Mouse (Mus musculus) gastrocnemius, postnatal 10 days (tissue): ENCODE data around the gene Aurkb. TPM values are rescaled to one million over a fixed set of nuclear protein-coding genes. Genes with fewer than 3 reads are reported as not detected.
A peak's percentile ranks its signal among the peaks of the same experiment; 100 is the strongest.

Experiments
- DNase-seq: peaks from one replicate; pipeline ENCODE4 v3.0.0; 2021; ENCODE audit warnings: mixed read lengths
- total RNA-seq, 2 experiments: library from RNA; stranded (reverse); gene quantifications; 2 replicates each; pipeline ENCODE4 v1.2.3; 2021

Gene Aurkb
- total RNA-seq, 2 experiments from 2014 or later, result 10.2 to 11.6 TPM

DNA sequence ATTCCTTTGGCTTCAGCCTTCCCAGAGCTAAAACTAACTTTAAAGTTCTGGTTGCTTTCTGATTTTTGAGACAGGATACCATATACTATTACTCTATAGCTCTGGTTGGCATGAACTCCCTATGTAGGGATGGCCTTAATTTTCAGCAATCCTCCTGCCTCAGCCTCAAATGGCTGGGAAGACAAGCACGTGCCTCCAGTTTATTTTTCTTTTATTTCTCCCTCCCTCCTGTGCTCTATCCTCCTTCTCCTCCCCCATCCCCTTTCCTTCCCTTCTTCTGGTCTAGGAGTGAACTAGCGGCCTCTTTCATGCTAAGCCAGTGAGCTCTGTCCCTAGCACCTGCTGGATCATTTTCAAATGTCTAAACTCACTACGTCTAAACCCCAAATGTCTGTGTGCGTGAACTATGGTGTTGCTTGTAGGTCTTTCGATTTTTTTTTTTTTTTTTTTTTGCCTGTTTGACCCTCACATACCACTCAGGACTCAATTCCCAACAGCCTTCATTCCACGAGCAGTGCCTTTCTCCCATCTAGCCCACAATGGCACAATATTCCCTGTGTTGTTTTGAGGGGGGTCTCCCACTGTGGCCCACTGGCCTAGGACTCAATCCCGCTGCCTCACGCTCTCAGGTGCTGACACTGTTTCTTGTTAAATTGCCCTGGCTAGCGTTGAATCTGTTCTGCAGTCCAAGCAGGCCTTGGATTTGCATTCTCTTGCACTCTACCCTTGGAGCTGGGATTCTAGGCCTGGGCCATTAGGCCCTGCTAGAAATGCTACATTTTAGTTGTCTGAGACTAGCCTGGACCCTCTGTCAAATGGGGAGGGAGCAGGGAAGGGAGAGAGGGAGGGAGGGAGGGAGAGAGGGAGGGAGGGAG, 19.0 kb downstream of the Aurkb start:
- no peak for DNase-seq

DNA sequence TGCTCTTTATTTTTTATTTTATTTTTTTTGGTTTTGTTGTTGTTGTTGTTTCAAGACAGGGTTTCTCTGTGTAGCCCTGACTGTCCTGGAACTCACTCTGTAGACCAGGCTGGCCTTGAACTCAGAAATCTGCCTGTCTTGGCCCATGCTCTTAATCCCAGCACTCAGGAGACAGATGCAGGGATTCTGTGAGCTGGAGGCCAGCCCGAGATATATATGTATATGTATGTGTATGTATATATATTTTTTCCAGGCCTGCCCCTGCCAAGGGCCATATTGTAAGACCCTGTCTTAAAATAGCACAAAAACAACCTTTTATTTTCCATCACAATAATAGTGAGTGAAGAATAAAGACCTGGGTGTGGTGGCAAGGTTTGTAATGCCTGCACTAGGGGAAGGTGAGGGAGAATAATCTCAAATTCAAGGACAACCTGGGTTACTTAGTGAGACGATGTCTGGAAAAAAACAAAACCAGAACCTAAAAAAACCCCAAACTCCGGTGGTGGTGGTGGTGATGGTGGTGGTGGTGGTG, 20.0 kb downstream of the Aurkb start:
- DNase-seq, result no peak

DNA sequence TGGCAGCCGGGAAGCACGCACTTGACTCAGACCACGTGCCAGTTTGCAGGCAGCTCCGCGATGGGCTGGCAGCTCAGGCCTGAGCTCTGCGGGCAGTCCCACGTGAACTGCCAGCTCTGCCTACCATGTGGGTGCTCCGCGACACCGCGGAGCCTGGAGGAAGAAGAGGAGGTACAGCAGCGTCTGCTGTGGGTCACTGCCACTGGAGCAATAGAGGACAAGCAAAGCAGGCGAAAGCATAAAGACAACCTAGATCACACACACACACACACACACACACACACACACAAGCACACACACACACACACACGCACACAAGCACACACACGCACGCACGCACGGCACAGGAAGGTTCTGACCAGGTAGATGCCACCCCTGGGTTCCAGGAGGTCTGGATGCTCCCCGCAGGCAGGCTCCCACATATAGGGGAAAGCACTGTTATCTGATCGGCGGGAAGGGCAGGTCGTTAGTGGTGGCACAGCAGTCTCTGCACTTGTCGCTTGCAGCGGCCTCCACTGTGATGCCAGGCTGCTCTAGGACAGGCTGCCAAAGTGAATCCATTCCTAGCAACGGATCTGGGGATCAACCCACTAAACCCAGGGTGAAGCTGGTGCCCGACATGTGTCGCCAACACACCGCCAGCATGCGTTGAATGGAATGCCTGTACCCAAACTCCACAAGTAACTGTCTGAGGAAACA, 20.9 kb downstream of the Aurkb start:
- no peak for DNase-seq

DNA sequence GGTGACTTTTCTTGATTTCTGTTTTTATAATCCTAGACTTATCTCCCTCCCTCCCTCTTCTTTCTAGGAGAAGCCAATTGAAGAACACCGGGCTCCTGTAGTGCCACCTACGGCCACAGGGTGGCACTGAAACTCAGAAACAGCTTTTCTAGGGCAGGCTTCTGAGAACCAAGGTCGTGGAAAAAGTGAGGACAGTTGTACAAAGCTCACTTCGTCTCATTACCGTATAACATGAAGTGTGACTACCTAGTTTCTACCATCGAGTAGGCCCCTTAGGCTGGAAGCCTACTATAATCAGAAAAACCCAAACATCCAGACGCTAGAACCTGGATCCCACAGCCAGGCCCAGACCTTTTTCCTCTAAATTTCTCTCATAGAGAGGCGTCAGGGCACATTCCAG, 21.5 kb downstream of the Aurkb start:
- DNase-seq, result peak; percentile 84

DNA sequence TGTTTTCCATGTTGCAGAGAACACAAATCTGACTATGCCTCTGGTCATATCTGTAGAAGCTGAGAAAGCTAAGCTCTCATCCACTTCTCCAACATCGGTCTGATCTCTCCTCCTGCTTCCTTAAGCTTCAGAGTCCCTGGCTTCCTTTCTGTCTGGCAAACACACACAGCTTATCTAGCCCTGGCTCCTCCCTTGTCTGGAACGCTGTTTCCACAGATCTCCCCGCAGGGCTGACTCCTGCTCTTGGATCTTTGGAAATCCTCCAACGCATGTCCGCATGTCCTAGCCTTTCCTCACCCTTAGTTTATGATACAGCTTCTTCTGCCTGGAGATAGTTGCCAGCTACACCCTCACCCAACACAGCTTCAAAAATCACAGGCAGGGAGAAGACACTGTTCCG, 22.2 kb downstream of the Aurkb start:
- DNase-seq, result no peak

DNA sequence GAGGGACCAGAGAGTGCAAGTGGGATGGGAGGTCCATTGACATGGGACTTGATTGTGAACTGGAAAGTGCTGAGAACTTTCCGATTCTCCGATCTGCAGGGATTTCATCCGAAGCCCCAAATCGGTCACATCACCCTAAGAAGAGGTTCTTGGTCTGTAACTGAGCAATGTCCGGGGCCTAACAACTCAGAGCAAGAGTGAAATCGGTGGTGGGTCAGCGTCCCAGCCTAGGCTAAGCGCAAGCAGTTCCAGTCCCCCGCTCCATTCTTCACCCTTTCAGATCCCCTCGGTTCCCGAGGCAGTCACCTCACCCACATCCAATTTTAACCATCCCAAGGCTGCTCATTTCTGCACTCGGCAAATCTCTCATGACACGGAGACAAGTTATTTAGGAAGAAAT, 24.6 kb downstream of the Aurkb start:
- DNase-seq, result no peak

DNA sequence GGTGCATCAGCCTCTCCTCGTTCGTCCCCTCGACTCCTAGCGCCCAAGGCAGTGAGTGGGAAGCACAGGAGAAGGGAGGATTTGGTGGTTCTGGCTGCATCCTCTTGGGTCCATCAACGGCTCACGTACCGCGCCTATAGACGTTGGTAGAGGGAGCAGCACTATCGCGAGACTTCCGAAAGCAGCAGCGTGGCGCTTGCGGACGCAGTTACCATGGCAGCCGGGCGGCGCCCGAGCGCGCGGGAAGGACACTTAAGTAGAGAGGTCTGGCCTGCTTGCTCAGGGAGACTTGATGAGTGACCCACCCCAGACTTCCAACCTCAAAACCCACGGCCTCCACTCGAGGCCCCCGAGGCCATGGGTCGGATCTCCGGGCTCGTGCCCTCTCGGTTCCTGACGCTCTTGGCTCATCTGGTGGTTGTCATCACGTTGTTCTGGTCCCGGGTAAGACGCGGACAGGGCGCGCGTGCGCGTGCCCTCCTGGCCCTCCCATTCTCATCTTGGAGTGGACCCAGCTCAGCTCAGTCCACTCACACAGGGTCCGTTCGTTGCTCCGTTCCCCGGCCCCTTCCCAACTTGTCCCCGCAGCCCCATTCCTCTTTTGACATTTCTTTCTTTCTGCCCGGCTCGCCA, 25.3 kb downstream of the Aurkb start, which contains the start of gene Tmem107:
Gene Tmem107 (plus strand): TSS at position 217 of the 633 bp plus-strand sequence.
- DNase-seq, result peak; percentile 90

DNA sequence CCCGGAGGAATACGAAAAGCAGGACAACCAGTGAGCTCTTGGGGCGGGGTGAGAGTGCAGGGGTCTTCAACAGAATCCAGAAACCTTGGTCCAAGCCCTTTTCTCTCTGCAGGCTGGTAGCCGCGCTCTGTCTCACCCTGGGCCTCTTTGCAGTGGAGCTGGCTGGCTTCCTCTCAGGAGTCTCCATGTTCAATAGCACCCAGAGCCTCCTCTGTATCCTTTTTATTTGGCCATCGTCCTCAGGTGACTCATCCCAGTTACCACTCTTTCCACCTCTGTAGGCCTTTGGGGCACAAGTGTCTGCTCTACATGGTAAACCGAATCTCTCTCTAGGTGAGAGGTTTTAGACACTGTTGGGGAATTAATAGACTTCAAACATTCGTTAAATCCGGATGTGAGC, 25.8 kb downstream of the Aurkb start:
- DNase-seq, result no peak

DNA sequence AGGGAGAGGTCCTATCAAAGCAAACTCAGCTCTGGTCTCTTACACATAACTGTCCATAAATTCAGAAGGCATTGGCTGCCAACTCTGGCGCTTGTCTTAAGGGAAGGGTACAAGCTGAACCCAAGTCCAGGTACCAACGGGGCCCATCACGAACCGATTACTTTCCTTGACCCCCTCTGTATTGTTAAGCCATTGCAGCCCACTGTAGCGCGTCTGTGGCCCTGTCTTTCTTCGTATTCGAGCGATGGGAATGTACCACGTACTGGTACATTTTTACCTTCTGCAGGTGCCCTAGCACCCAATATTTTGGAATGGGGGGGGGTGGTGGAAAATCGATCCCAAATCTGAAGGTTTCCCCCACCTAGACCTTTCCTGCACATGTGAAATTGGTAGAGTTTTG, 26.8 kb downstream of the Aurkb start:
- no peak for DNase-seq

DNA sequence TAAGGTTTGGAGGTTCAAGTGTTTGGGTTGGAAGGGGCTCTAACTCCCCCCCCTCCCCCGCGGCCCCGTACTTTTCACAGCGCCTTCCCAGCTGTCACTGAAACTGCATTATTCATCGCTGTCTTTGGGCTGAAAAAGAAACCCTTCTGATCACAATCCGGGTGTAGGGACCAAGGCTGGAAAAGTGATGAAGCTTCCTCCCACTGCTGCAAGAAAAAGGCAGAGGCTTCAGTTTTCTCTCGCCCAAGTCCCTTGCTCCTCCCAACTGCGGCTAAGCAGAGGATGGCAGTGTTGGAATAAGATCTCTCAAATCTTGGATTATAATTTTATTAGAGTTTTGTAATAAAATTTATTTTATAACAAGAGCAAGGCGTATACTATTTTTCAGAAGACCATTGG, 27.2 kb downstream of the Aurkb start:
- no peak for DNase-seq

DNA sequence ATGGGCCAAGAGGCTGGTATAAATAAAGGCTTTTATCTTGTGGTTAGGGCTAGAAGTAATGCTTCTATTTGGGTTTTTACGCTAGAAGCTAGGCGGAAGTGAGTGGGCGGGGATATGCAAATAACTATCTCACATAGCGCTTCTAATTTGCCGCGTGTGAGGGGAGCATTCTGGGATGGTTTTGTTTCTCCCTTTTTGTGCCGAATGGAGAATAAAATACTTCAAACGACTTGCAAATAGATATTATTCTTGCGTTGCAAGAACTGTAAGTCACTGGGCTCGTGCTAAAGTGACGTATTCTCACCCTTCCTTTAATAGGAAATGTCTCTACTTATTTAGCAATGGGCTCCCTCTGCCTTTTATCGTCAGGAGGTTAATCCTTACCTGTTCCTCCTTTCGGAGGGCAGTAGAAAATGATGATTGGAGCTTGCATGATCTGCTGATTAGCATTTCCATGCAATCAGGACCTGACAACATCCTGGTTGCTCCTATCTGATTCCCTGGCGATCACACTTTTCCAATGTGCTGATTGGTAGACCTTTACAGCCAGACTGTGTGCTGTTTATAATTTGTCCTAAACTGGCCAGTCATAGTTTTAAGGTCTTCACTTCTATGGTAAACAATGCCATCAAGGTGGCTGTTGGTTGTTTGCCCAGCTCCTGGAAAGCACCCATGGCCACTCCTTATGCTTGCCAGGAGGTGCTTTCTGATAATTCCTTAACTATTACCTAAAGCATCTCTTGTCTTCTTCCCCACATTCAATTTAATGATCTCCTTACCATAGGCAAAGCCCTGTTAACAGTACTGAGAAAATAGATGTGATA, 27.8 kb downstream of the Aurkb start:
- DNase-seq, result peak; percentile 64

DNA sequence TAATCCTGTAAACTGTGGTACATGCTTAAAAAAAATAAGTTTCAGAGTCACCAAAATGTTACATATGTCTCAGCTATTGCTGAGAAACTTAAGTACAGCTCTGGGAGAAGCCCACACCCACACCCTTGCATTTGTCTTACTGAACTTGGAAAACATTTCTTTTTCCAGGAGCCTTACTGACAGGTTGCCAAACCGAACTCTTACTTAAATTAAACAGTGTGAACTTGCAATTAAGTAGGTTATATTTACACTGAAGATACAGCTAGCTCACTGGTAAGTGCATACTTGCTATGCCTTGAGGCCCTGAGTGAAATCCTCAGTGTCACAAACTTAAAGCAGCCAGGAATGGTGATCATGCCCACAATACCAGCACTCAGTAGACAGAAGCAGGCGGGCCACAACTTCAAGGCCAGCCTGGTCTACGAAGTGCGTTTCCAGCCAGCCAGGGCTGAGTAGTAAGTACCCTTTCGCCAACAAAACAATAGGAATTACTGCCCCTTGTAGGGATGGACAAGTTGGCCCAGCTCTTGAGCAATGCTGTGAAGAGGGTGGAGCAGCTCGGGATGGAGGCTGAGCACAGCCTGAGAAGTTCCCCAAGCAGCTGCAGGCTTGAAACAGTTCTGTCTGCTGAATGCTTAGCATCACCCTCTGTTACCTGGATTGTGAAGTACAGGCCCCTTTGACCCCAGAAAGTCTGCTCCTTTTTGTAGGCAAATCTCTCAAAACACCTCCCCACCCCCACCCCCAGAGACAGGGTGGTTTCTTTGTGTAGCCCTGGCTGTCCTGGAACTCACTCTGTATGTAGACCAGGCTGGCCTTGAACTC, 28.7 kb downstream of the Aurkb start:
- DNase-seq, result no peak

DNA sequence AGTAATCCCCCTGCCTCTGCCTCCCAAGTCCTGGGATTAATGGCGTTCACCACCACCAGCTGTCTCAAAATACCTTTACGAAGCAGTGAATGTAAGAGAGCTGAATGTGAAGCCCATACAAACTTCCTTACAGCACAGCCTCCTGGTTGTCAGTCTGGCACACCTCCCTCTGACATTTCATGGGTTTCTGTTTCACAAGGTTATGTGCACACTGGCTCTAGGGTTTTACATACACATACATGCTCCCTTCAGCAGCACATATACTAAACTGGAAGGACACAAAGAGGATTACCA, 29.3 kb downstream of the Aurkb start:
- DNase-seq, result no peak

DNA sequence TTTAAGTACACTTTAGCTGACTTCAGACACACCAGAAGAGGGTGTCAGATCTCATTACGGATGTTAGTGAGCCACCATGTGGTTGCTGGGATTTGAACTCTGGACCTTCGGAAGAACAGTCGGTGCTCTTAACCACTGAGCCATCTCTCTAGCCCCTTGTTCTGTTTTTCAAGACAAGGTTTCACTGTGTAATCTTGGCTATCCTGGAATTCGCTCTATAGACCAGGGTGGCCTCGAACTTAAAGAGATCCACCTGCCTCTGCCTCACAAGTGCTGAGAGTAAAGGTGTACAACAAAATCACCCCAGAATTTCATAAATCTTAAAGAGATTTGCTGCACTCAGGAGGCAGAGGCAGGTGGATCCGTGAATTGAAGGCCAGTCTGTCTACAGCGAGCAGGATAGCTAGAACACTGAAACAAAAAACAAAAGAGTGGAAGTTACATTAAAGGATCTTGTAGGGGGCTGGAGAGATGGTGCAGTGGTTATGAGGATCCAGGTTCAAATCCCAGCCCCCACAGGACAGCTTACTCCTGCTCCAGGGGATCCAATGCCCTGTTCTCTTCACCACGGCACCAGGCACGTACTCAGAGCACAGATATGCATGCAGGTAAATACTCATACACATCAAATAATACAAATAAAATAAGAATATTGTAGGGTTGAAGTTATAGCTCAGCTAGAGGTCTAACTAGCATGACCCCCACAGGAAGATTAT, 30.5 kb downstream of the Aurkb start:
- no peak for DNase-seq

DNA sequence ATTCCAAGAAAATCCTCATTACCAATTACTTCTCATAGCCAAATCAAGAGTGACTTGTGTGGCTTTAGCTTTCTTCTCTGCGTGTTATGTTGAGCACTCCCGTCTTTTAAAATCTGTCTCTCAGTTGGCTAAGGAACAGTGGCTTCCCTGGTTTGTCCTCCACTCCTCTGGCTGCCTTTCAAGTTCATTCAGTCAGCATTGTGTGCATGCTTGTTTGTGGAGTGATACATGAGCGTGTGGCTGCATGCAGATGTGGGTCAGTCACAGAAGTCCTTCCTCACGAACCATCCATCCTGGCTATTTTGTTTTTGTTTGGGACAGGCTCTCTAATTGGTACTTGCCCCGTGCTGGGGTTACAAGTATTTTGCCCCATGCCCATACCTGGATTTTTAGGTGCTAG, 31.1 kb downstream of the Aurkb start:
- DNase-seq, result no peak

DNA sequence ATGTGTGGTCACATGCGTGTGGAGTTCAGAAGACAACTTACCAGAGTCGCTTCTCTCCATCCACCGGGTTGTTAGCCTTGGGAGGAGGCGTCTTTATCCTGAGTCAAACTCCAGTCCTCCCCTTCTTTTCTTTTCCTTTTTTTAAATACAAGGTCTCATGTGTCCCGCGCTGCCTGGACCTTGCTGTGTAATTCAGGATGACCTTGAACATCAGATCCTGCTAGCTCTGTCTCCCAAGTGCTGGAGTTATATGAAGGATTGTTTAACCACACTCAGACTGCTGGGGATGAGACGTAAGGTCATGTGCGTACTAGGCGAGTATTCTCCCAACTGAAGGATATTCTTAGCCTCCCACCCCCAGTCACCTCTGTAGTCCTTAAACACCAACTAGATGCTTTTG, 31.9 kb downstream of the Aurkb start:
- DNase-seq, result no peak

DNA sequence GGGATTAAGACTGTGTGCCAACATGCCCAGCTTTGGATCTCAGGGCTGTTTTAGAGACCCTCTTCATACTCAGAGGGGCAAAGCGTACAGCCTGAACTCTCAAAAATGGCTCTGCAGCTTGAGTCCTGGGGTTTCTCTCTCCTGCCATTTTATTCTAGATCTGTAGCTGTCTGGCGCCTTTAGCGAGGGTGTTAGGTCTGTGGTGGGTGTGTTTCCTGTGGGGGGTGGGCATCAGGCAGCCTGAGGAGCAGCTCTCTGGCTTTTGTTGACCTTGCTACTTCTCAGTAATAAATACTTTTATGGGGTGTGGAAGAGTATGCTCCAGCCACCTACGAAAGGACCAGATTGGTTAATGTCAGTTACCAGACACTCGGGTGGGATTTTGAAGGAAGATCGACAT, 32.6 kb downstream of the Aurkb start:
- DNase-seq, result no peak

DNA sequence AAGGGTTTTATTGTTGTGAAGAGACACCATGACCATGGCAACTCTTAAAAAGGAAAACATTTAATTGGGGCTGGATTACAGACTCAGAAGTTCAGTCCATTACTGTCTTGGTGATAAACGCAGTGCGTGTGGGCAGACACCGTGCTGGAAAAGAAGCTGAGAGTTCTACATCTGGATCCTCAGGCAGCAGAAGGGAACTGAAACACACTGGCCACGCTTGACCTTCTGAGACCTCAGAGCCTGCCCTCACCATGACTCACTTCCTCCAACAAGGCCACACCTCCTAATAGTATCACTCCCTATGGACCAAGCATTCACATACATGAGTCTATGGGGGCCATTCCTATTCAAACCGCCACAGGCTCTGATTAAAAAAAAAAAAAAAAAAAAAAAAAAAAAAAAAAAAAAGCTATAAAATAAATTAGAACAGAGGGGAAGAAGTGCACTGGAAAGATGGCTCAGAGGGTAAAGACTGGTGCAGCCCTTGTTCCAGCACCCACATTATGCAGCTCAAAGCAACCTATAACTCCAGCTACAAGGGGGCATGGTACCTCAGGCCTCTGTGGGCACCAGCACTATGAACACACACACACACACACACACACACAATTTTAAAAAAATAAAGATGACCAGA, 33.5 kb downstream of the Aurkb start:
- no peak for DNase-seq

DNA sequence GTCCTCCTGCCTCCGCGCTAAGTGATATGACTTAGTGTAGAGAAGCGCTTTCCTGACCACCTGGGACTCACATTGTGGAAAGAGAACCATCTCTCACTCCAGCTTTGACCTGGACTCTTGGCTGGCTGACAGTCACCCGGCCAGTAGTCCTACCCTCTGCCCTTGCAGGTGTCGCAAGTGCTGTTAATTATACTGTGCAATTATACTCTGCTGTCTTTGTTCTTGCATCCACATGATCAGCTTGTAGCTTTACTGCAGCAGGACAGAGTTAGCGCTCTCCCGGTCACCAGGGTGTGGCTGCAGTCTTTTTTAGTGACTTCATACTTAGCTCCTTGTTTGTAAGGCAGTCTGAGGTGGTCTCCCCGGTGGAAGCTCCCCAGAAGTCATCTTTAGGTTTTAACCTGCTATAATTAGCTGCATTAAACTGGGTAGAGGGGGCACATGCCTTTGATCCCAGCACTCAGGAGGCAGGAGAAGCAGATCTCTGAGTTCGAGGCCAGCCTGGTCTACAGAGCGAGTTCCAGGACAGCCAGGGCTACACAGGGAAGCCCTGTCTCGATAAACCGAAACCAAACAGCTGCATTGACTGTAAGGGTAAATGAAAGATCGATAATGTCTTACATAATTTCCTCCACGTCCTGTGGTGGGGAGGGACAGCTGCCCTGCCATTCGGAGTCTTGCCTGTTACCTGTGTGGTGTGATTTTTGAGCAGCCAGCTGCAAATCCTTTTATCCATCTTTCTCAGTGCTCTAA, 34.8 kb downstream of the Aurkb start:
- no peak for DNase-seq

DNA sequence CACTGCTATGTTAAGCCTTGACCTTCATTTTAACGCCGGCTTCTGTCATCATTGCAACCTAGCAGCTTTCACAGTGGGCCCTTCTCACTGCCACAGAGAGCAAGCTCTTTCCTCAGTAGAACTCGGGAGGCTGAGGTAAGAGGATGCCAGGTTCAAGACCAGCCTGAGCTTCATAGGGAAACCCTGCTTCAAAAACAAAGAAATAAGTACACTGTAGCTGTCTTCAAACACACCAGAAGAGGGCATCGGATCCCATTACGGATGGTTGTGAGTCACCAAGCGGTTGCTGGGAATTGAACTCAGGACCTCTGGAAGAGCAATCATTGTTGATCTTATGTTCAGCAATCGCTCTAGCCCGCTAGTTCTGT, 35.4 kb downstream of the Aurkb start:
- DNase-seq, result no peak
